Mouse (Mus musculus): Measurements from ENCODE around the gene Trappc10.

Gene Trappc10

GRCm38 (mm10) chr10:78160369-78161095, 83.9 kb downstream of the Trappc10 start:
- peak; percentile 85 for DNase-seq (ENCODE audit: low read depth)

GRCm38 (mm10) chr10:78159906-78160305, 84.5 kb downstream of the Trappc10 start:
- DNase-seq (ENCODE audit: low read depth) = peak; percentile 93

GRCm38 (mm10) chr10:78159252-78159878, 85.1 kb downstream of the Trappc10 start:
- peak; percentile 86 for DNase-seq (ENCODE audit: low read depth)

GRCm38 (mm10) chr10:78158041-78158440, 86.4 kb downstream of the Trappc10 start:
- DNase-seq (ENCODE audit: low read depth) = no peak

- no peak for DNase-seq (ENCODE audit: low read depth)
Observed at GRCm38 (mm10) chr10:78156926-78157325, 87.5 kb downstream of the Trappc10 start.

- no peak for DNase-seq (ENCODE audit: low read depth)
Observed at GRCm38 (mm10) chr10:78148834-78149766, 95.3 kb downstream of the Trappc10 start.

GRCm38 (mm10) chr10:78147908-78148441, 96.5 kb downstream of the Trappc10 start:
- DNase-seq (ENCODE audit: low read depth) = no peak

GRCm38 (mm10) chr10:78143727-78144505, 100.5 kb downstream of the Trappc10 start:
- DNase-seq (ENCODE audit: low read depth) = no peak

GRCm38 (mm10) chr10:78140843-78141242, 103.6 kb downstream of the Trappc10 start:
- no peak for DNase-seq (ENCODE audit: low read depth)

- DNase-seq (ENCODE audit: low read depth) = no peak
Observed at GRCm38 (mm10) chr10:78140251-78140600, 104.2 kb downstream of the Trappc10 start.

- DNase-seq (ENCODE audit: low read depth) = no peak
Observed at GRCm38 (mm10) chr10:78139572-78140250, 104.7 kb downstream of the Trappc10 start.

GRCm38 (mm10) chr10:78138812-78139523, 105.5 kb downstream of the Trappc10 start:
- DNase-seq (ENCODE audit: low read depth) = no peak

GRCm38 (mm10) chr10:78137191-78137590, 107.2 kb downstream of the Trappc10 start:
- no peak for DNase-seq (ENCODE audit: low read depth)
